Mouse (Mus musculus) liver, adult 2 months (tissue): ENCODE measurements around the gene Zfp607b. TPM values are rescaled to one million over a fixed set of nuclear protein-coding genes. Genes with fewer than 3 reads are reported as not detected.

Experiments
- DNase-seq: peaks from one replicate; pipeline ENCODE4 v3.0.0-alpha.2; 2011; ENCODE audit warnings: low read depth, low spot score; ENCODE audit errors: extremely low read depth
- H3K27ac ChIP-seq: fragments of 200-500 bp; replicated peaks from 2 replicates; pipeline ENCODE4 v1.5.1; 2012; ENCODE audit warnings: low read depth, mild to moderate bottlenecking, control low read depth, inconsistent platforms, low read length; ENCODE audit not compliant: insufficient read depth
- H3K27me3 ChIP-seq: fragments of 200-500 bp; 2 replicates; pipeline ENCODE4 v1.6.1; 2012; ENCODE audit warnings: mild to moderate bottlenecking, moderate library complexity, low read length, inconsistent platforms; ENCODE audit not compliant: control insufficient read depth, insufficient read depth
- H3K36me3 ChIP-seq: fragments of 200-500 bp; 2 replicates; pipeline ENCODE4 v1.6.1; 2012; ENCODE audit warnings: low read length, inconsistent platforms; ENCODE audit not compliant: control insufficient read depth, insufficient read depth
- H3K4me1 ChIP-seq: fragments of 200-500 bp; 2 replicates; pipeline ENCODE4 v1.6.1; 2011; ENCODE audit warnings: low read length; ENCODE audit not compliant: control insufficient read depth, insufficient read depth
- H3K4me3 ChIP-seq: fragments of 200-500 bp; 2 replicates; pipeline ENCODE4 v1.5.1; 2011; ENCODE audit warnings: low read depth, mild to moderate bottlenecking, control low read depth, low read length, moderate library complexity; ENCODE audit not compliant: insufficient read depth
- H3K79me2 ChIP-seq: fragments of 200-500 bp; 2 replicates; pipeline ENCODE4 v1.6.1; 2012; ENCODE audit warnings: inconsistent platforms, mild to moderate bottlenecking, low read length, moderate library complexity; ENCODE audit not compliant: control insufficient read depth, insufficient read depth
- H3K9ac ChIP-seq: fragments of 200-500 bp; 2 replicates; pipeline ENCODE4 v1.6.1; 2012; ENCODE audit warnings: low read depth, mild to moderate bottlenecking, control low read depth, inconsistent platforms, low read length
- CTCF ChIP-seq: fragments of 200-500 bp; IDR thresholded peaks from 2 replicates; pipeline ENCODE4 v1.5.1; 2011; ENCODE audit warnings: low read depth, low read length, control low read depth
- POLR2A ChIP-seq: fragments of 200-500 bp; IDR thresholded peaks from 2 replicates; pipeline ENCODE4 v1.6.1; 2011; ENCODE audit warnings: low read length, control low read depth; ENCODE audit not compliant: insufficient read depth; ENCODE audit errors: extremely low read depth
- WGBS: fragments of 180-500 bp; shearing (Covaris S2); methylation state at CpG from one replicate; pipeline ENCODE4 v1.1.7; 2018; 5-methylcytosine and 5-hydroxymethylcytosine counted together
- polyA plus RNA-seq: library from polyadenylated mRNA; depleted of rRNA; stranded (reverse); fragments of >200 nt; gene quantifications from 2 replicates; pipeline ENCODE4 v1.2.3, GENCODE M21; 2012
- total RNA-seq: library from RNA; depleted of rRNA; stranded (reverse); fragments of >200 nt; gene quantifications from 2 replicates; pipeline ENCODE4 v1.2.3, GENCODE M21; 2014

The Zfp607b gene
- total and polyA plus RNA-seq, 2 experiments: 0.28 to 0.40 TPM

DNA sequence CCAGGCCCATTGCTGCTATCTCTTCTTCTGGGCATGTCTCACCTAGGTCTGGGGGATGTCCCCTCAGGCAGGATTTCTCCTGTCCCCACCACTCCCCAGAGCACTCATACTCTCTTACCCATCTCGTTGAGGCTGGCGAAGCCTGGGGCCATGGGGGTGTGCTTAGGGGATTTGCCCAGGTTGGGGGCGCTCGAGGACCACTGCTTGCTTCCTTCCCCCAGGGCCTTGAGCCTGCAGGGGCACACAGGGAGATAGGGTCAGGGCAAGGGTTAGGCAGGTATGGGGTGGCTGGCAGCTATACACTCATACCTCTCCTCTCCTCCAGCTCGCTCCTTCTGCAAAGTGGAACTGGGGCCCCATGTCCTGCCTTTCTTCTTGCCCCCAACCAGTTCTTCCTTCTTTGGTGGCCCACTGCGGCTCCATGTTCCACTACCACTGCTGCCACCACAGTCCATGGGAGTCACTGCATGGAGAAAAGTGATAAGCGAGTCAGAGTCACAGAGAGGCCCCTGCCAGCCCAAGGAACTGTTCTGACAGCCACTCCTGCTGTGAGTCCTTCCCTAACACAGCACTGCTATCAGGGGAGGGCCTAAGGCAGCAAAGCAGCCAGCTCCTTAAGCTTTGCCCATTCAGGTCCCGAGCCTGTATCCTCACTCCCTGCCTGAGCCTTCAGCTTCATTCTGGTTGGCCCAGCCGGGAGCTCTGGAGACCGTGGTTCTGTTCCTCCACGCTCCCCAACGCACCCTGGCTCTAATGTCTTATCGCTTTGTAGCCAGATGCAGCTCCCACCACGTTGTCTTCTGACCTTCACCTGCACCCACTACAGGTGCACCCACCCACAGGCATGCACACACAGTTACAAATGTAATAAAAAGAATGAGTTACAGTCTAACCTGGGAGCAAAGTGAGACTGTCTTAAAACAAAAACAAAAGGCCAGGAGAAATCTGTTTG is 30.2 kb upstream of the Zfp607b start:
- WGBS: 79% methylated on average over 14 of the region's 14 CpGs
- Histone ChIP-seq H3K4me1 (no peaks in the 10 kb centered on the region), H3K27me3 (peaks cover 14% of the 10 kb centered on the region), H3K79me2 (no peaks in the 10 kb centered on the region), H3K27ac (no peak overlapping the region), H3K36me3 (no peaks in the 10 kb centered on the region), H3K9ac (no peak overlapping the region), H3K4me3 (no peak overlapping the region)
- TF ChIP-seq CTCF: no peak
- DNase-seq: no peak

DNA sequence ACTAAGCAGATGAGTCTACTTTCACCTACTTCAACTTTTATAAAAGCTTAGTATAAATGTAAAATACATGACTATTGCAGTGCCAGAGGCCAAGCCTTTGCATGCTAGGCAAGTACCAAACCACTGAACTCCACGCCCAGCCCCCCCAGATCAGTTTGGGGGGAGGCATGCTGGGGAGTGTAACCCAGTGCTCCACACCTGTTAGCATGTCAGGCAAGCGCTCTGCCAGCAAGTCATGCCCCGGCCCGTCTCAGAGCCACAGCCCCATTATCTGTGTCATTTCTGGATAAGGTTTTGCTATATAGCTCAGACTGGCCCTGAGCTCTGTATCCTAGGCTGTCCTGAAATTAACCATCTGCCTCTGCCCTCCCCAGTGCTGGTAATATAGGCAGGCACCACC is 27.1 kb upstream of the Zfp607b start:
- Histone ChIP-seq H3K36me3 (no peaks in the 10 kb centered on the region), H3K27me3 (no peaks in the 10 kb centered on the region), H3K27ac (no peak overlapping the region), H3K79me2 (no peaks in the 10 kb centered on the region), H3K4me3 (no peak overlapping the region), H3K9ac (no peak overlapping the region), H3K4me1 (0 out of 2 replicates have a peak, but pooled peaks cover under 1% of the 10 kb centered on the region)
- WGBS: 97% methylated on average over 4 of the region's 4 CpGs
- no peak for TF ChIP-seq POLR2A
- TF ChIP-seq CTCF: no peak
- no peak for DNase-seq

DNA sequence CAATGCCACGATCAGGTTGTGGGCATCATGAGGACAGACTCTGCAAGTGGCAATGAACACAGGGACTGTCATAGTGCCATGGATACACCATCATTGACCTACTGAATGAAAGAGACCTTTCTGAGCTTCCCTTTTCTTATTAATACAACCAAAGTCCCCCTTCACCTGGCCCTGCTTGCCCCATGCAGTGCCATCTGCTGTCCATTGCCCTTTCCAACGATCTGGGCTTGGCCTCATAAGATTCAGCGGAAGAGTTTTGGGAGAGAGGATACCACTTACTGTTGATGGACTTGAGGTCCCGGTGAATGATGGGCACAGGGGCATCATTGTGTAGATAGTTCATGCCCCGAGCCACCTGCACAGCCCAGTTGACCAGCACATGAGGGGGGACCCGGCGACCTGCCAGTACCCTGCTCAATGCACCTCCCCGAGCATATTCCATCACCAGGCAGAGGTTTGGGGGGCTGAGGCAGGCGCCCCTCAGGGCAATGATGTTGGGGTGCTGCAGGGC is 16.0 kb upstream of the Zfp607b start:
- H3K79me2 ChIP-seq: peaks cover 7% of the 10 kb centered on the region; the same call in 1 of the 2 replicates
- WGBS: 47% methylated on average over 9 of the region's 9 CpGs
- peak overlapping the region; percentile 83 for H3K9ac ChIP-seq
- no peaks in the 10 kb centered on the region for H3K36me3 ChIP-seq
- TF ChIP-seq POLR2A: no peak
- TF ChIP-seq CTCF: 0 out of 2 replicates have a peak, but pooled peaks have one; percentile 23
- H3K27ac ChIP-seq: no peak overlapping the region
- no peaks in the 10 kb centered on the region for H3K27me3 ChIP-seq
- H3K4me1 ChIP-seq: peaks cover 6% of the 10 kb centered on the region
- no peak for DNase-seq
- H3K4me3 ChIP-seq: peak overlapping the region; percentile 80; the same call in 1 of the 2 replicates

DNA sequence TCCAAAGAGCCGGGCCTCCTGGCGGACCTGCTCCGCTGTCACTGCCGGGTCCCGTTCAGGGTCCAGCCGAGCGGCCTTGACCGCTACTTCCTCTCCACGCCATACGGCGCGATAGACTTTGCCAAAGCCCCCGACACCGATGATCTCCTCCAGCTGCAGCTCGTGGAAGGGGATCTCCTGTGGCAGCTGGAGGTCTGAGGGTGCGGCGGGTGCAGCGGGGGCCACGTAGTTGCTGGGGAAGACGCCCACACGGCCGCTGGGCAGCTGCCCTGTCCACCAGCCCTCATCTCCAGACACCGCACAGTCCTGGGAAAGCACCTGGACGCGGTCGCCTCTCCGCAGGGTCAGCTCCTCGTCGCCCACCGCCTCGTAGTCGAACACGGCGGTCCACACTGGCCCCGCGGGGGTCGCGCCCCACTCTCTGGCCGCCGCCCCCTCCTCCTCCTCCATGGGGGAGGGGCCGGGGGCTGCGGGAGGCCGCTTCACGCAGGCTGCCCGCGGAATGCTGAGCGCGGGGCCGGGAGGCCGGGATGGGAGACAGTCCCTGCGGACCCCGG is 15.5 kb upstream of the Zfp607b start:
- WGBS: under 1% methylated on average over 51 of the region's 52 CpGs
- peaks cover 6% of the 10 kb centered on the region for H3K4me1 ChIP-seq
- TF ChIP-seq CTCF (no peak), POLR2A (no peak)
- no peaks in the 10 kb centered on the region for H3K27me3 ChIP-seq
- no peaks in the 10 kb centered on the region for H3K36me3 ChIP-seq
- H3K27ac ChIP-seq: no peak overlapping the region
- H3K79me2 ChIP-seq: peaks cover 7% of the 10 kb centered on the region; the same call in 1 of the 2 replicates
- H3K4me3 ChIP-seq: peak overlapping the region; percentile 80
- peak overlapping the region; percentile 83 for H3K9ac ChIP-seq
- DNase-seq: no peak

DNA sequence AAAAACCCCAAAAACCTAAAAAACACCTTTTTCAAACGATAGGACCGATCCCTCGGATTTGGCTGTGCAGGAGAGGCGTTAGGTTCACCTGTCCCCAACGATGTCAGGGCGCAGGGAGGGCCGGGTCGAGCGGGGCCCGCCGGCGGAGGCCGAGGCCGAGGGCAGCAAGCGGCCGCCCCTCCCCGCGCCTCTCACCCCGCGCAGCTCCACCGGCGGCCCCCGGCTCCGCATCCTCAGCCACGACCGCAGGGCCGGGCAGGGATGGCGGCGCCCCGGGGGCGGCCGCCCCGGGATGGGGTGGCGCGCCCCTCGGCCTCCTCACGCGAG is 15.0 kb upstream of the Zfp607b start:
- WGBS: 2% methylated on average over 24 of the region's 38 CpGs

More for the DNA sequence above, 15.0 kb upstream of the Zfp607b start:
- no peak for DNase-seq
- H3K27ac ChIP-seq: no peak overlapping the region
- no peak for TF ChIP-seq POLR2A
- no peak for TF ChIP-seq CTCF
- no peaks in the 10 kb centered on the region for H3K36me3 ChIP-seq
- H3K79me2 ChIP-seq: peaks cover 7% of the 10 kb centered on the region; the same call in 1 of the 2 replicates
- H3K4me3 ChIP-seq: peak overlapping the region; percentile 80
- H3K27me3 ChIP-seq: no peaks in the 10 kb centered on the region
- H3K4me1 ChIP-seq: peaks cover 6% of the 10 kb centered on the region
- H3K9ac ChIP-seq: peak overlapping the region; percentile 83
